Mouse (Mus musculus) liver, embryonic 11.5 days (tissue): Measurements from ENCODE around the gene Lin7a. TPM values are rescaled to one million over a fixed set of nuclear protein-coding genes. Genes with fewer than 3 reads are reported as not detected.

ENCODE experiments used
- polyA plus RNA-seq: library from polyadenylated mRNA; unstranded; fragments of >200 nt; fragmentation: Nextera tagmentation; extraction: Ambion mirVana; gene quantifications from 2 replicates; pipeline ENCODE4 v1.2.1, GENCODE M21; 2014

The Lin7a gene
- polyA plus RNA-seq, 1 experiment from 2014 or later, result 1.2 TPM

Other genes starting within 250 kb of the Lin7a start
- 0.92 and 0.99 TPM in 2 replicates for gene Acss3, start 148.0 kb upstream of the Lin7a start, polyA plus RNA-seq
- 1.6 and 2.2 TPM in 2 replicates for gene Myf5, start 214.4 kb downstream of the Lin7a start, polyA plus RNA-seq
- gene Myf6, start 223.1 kb downstream of the Lin7a start, polyA plus RNA-seq, result 0.14 and 0.18 TPM in 2 replicates